Mouse (Mus musculus): ENCODE data around the gene Maneal. TPM values are rescaled to one million over a fixed set of nuclear protein-coding genes. Genes with fewer than 3 reads are reported as not detected.

The Maneal gene
- polyA plus RNA-seq, 1 experiment from 2014 or later: 11.0 TPM

GRCm38 (mm10) chr4:124808511-124808910 lies 53.5 kb downstream of the Maneal start:
- H3K9ac ChIP-seq (replicated peaks; ENCODE audit: low read depth, low read length): no peak overlapping the region
- no peak overlapping the region for H3K4me2 ChIP-seq (ENCODE audit: low read length)
- no peaks in the 10 kb centered on the region for H3K9me3 ChIP-seq (ENCODE audit: control insufficient read depth, low read length)
- H3K27ac ChIP-seq (ENCODE audit: low read length): no peak overlapping the region
- WGBS: 95% methylated on average over 5 of the region's 5 CpGs
- H3K4me3 ChIP-seq (replicated peaks; ENCODE audit: low read length): no peak overlapping the region
- peaks cover 11% of the 10 kb centered on the region; the same call in 1 of the 2 replicates for H3K36me3 ChIP-seq (ENCODE audit: control insufficient read depth, insufficient read depth)
- no peaks in the 10 kb centered on the region for H3K27me3 ChIP-seq (replicated peaks; ENCODE audit: control insufficient read depth, insufficient read depth, low read length)
- peaks cover 11% of the 10 kb centered on the region for H3K4me1 ChIP-seq (replicated peaks; ENCODE audit: control insufficient read depth, insufficient read depth, low read length)
- no peak for ATAC-seq

Other genes with a start within 250 kb of the Maneal start
- 20.9 and 22.7 TPM in 2 replicates for gene Pou3f1, start 205.4 kb downstream of the Maneal start, polyA plus RNA-seq (2015; fragmentation: Nextera tagmentation; extraction: Ambion mirVana)
- gene Utp11, start 168.6 kb downstream of the Maneal start, polyA plus RNA-seq (2015; fragmentation: Nextera tagmentation; extraction: Ambion mirVana): 42.1 and 48.3 TPM in 2 replicates
- gene Fhl3, start 161.5 kb downstream of the Maneal start, polyA plus RNA-seq (2015; fragmentation: Nextera tagmentation; extraction: Ambion mirVana): 1.9 and 2.3 TPM in 2 replicates
- 128 and 129 TPM in 2 replicates for gene Sf3a3, start 147.4 kb downstream of the Maneal start, polyA plus RNA-seq (2015; fragmentation: Nextera tagmentation; extraction: Ambion mirVana)
- gene Inpp5b, start 120.3 kb downstream of the Maneal start, polyA plus RNA-seq (2015; fragmentation: Nextera tagmentation; extraction: Ambion mirVana): 25.3 and 25.6 TPM in 2 replicates
- gene Mtf1, start 60.1 kb downstream of the Maneal start, polyA plus RNA-seq (2015; fragmentation: Nextera tagmentation; extraction: Ambion mirVana): 12.1 and 14.9 TPM in 2 replicates
- 50.3 and 51.2 TPM in 2 replicates for gene Yrdc, start 11.5 kb downstream of the Maneal start, polyA plus RNA-seq (2015; fragmentation: Nextera tagmentation; extraction: Ambion mirVana)
- gene 1110065P20Rik, start 11.0 kb downstream of the Maneal start, polyA plus RNA-seq (2015; fragmentation: Nextera tagmentation; extraction: Ambion mirVana): 65.1 and 75.2 TPM in 2 replicates
- 1.2 and 2.7 TPM in 2 replicates for gene Epha10, start 18.7 kb upstream of the Maneal start, polyA plus RNA-seq (2015; fragmentation: Nextera tagmentation; extraction: Ambion mirVana)
- 17.1 and 17.2 TPM in 2 replicates for gene 9930104L06Rik, start 74.9 kb upstream of the Maneal start, polyA plus RNA-seq (2015; fragmentation: Nextera tagmentation; extraction: Ambion mirVana)
- gene Cdca8, start 77.1 kb upstream of the Maneal start, polyA plus RNA-seq (2015; fragmentation: Nextera tagmentation; extraction: Ambion mirVana): 70.0 and 76.6 TPM in 2 replicates
- 1.1 and 1.3 TPM in 2 replicates for gene Rspo1, start 124.3 kb upstream of the Maneal start, polyA plus RNA-seq (2015; fragmentation: Nextera tagmentation; extraction: Ambion mirVana)
- gene Gnl2, start 154.4 kb upstream of the Maneal start, polyA plus RNA-seq (2015; fragmentation: Nextera tagmentation; extraction: Ambion mirVana): 101 and 107 TPM in 2 replicates
- gene Dnali1, start 203.5 kb upstream of the Maneal start, polyA plus RNA-seq (2015; fragmentation: Nextera tagmentation; extraction: Ambion mirVana): 0.41 and 0.51 TPM in 2 replicates
- gene Snip1, start 204.5 kb upstream of the Maneal start, polyA plus RNA-seq (2015; fragmentation: Nextera tagmentation; extraction: Ambion mirVana): 27.3 and 29.7 TPM in 2 replicates
- gene Meaf6, start 223.0 kb upstream of the Maneal start, polyA plus RNA-seq (2015; fragmentation: Nextera tagmentation; extraction: Ambion mirVana): 148 and 154 TPM in 2 replicates

Data from forebrain, embryonic 16.5 days (tissue).